Mouse (Mus musculus): ENCODE results near the gene Scamp4. TPM values are rescaled to one million over a fixed set of nuclear protein-coding genes. Genes with fewer than 3 reads are reported as not detected.

Gene Scamp4
- polyA plus RNA-seq, 1 experiment from 2014 or later, result 71.6 TPM

DNA sequence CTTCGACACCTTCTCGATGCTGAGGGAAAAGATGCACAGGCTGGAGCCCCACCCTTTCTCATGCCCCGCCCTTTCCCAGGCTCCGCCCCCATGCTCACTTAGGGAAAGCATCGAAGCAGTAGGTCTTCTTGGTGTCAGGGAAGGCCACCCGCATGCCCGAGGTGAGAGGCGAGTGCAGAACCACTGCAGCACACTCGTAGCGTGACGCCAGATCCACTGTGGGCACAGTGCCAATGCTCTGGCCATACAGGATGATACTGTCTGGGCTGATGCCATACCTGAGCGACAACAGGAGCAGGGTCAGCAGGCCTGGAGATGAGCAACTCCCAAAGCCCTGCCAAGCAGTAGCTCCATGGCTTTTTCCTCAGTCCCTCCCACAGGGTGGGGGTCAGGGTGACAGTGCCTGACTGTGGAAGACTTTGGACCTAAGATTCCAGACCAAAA, 18.6 kb upstream of the Scamp4 start:
- H3K9me3 ChIP-seq, result no peaks in the 10 kb centered on the region
- no peak overlapping the region for H3K9ac ChIP-seq
- H3K4me1 ChIP-seq (replicated peaks), result peaks cover 35% of the 10 kb centered on the region
- H3K27ac ChIP-seq (replicated peaks), result no peak overlapping the region
- no peak for ATAC-seq (ENCODE audit: low FRiP score, low read depth)
- 60% methylated on average over 12 of the region's 12 CpGs for WGBS
- H3K4me3 ChIP-seq, result no peak overlapping the region
- H3K36me3 ChIP-seq, result peaks cover 8% of the 10 kb centered on the region
- H3K4me2 ChIP-seq, result no peak overlapping the region
- no peaks in the 10 kb centered on the region for H3K27me3 ChIP-seq

- Histone ChIP-seq H3K4me3 (no peak overlapping the region), H3K4me1 (replicated peaks) (peaks cover 41% of the 10 kb centered on the region), H3K9me3 (no peaks in the 10 kb centered on the region), H3K36me3 (peaks cover 8% of the 10 kb centered on the region), H3K27ac (replicated peaks) (no peak overlapping the region), H3K9ac (no peak overlapping the region), H3K4me2 (0 out of 2 replicates have a peak overlapping the region, but pooled peaks have one; percentile 4), H3K27me3 (no peaks in the 10 kb centered on the region)
- no peak for ATAC-seq (ENCODE audit: low FRiP score, low read depth)
- WGBS, result 77% methylated on average over 12 of the region's 12 CpGs
Measured at GRCm38 (mm10) chr10:80584642-80585552, 17.8 kb upstream of the Scamp4 start.

DNA sequence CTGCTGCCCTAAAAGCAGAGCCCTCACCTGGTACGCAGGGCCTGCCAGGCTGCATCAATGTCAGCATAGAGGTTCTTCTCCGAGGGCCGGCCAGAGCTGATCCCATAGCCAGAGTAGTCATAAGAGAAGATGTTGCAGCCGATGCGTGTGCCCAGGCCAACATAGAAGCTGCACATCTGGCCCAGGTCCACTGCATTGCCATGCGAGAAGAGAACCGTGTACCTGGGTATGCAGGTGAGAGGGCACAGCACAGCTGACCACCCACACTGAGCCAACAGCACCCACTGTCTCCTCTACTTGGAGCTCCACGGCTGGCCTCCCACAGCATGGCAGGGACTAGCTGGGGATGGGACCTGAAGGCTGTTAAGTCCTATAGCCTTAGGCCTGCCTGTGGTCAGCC, 17.1 kb upstream of the Scamp4 start:
- no peak overlapping the region for H3K27ac ChIP-seq (replicated peaks)
- H3K4me2 ChIP-seq, result peak overlapping the region; percentile 4; the same call in 1 of the 2 replicates
- H3K9ac ChIP-seq, result no peak overlapping the region
- no peak for ATAC-seq (ENCODE audit: low FRiP score, low read depth)
- peaks cover 43% of the 10 kb centered on the region for H3K4me1 ChIP-seq (replicated peaks)
- WGBS, result 96% methylated on average over 8 of the region's 8 CpGs
- H3K4me3 ChIP-seq, result no peak overlapping the region
- peaks cover 8% of the 10 kb centered on the region for H3K36me3 ChIP-seq
- no peaks in the 10 kb centered on the region for H3K9me3 ChIP-seq
- H3K27me3 ChIP-seq, result no peaks in the 10 kb centered on the region

GRCm38 (mm10) chr10:80586407-80587304, 16.0 kb upstream of the Scamp4 start:
- Histone ChIP-seq H3K9ac (no peak overlapping the region), H3K27me3 (no peaks in the 10 kb centered on the region), H3K4me1 (replicated peaks) (peaks cover 46% of the 10 kb centered on the region), H3K4me3 (no peak overlapping the region), H3K27ac (replicated peaks) (peak overlapping the region; percentile 51; the same call in 1 of the 2 replicates), H3K4me2 (0 out of 2 replicates have a peak overlapping the region, but pooled peaks have one; percentile 4), H3K36me3 (peaks cover 4% of the 10 kb centered on the region), H3K9me3 (no peaks in the 10 kb centered on the region)
- 94% methylated on average over 41 of the region's 51 CpGs for WGBS
- no peak for ATAC-seq (ENCODE audit: low FRiP score, low read depth)

GRCm38 (mm10) chr10:80587305-80587657, 15.4 kb upstream of the Scamp4 start:
- peaks cover 46% of the 10 kb centered on the region for H3K4me1 ChIP-seq (replicated peaks)
- no peak overlapping the region for H3K4me3 ChIP-seq
- no peaks in the 10 kb centered on the region for H3K9me3 ChIP-seq
- no peak overlapping the region for H3K9ac ChIP-seq
- H3K27me3 ChIP-seq, result no peaks in the 10 kb centered on the region
- H3K27ac ChIP-seq (replicated peaks), result peak overlapping the region; percentile 51; the same call in 1 of the 2 replicates
- H3K4me2 ChIP-seq, result no peak overlapping the region
- H3K36me3 ChIP-seq, result peaks cover 4% of the 10 kb centered on the region
- WGBS, result 17% methylated on average over 4 of the region's 4 CpGs
- no peak for ATAC-seq (ENCODE audit: low FRiP score, low read depth)

DNA sequence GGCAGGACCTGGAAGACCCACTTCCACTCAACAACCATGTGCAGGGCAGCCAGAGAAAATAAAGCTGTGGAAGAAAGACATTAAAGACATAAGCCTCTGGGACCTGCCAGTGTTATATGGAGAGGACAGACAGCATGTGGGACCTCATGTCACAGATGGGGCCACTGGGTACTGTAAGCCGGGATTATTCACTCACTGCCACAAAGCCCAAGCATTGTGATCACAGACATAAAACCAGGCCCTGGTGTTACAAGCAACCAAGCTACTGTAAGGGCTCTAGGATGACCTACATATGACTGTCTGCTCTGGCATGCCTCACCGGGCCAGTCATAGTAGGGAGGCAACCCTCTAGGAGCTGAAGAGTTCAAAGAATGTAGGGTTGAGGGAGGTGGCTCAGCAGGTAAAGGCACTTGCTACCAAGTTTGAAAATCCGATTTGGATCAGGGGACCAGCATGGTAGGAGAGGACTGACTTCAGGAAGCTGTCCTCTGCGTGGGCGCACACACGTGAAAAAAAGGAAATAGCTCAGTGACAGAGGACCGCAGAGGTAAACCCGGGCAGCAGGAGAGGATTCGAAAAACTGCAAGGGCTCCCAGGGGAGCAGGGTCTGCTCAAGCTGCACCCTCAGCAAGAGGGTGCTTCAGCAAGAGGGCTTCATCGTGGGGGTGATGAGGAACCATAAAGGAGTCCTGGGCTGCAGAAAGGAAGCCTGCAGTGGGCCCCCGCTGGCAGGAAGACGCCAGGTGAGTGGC, 13.4 kb upstream of the Scamp4 start:
- H3K4me3 ChIP-seq, result peak overlapping the region; percentile 80
- peaks cover 4% of the 10 kb centered on the region for H3K36me3 ChIP-seq
- 18% methylated on average over 12 of the region's 12 CpGs for WGBS
- H3K27ac ChIP-seq (replicated peaks), result no peak overlapping the region
- H3K27me3 ChIP-seq, result no peaks in the 10 kb centered on the region
- no peak for ATAC-seq (ENCODE audit: low FRiP score, low read depth)
- H3K4me1 ChIP-seq (replicated peaks), result peaks cover 46% of the 10 kb centered on the region
- peak overlapping the region; percentile 72 for H3K4me2 ChIP-seq
- H3K9ac ChIP-seq, result peak overlapping the region; percentile 87
- no peaks in the 10 kb centered on the region for H3K9me3 ChIP-seq

- Histone ChIP-seq H3K4me1 (replicated peaks) (peaks cover 41% of the 10 kb centered on the region), H3K36me3 (peaks cover 4% of the 10 kb centered on the region), H3K27me3 (no peaks in the 10 kb centered on the region), H3K9me3 (no peaks in the 10 kb centered on the region), H3K9ac (peak within 1 kb of the TSS; percentile 87), H3K4me3 (peak within 1 kb of the TSS; percentile 80), H3K27ac (replicated peaks) (peak within 1 kb of the TSS; percentile 70), H3K4me2 (peak within 1 kb of the TSS; percentile 72)
- ATAC-seq (ENCODE audit: low FRiP score, low read depth), result peak; percentile 96
- under 1% methylated on average over 70 of the region's 73 CpGs for WGBS
Measured at GRCm38 (mm10) chr10:80589879-80590854, 12.5 kb upstream of the Scamp4 start, which contains the start of gene Abhd17a. Gene Abhd17a, minus strand, starts transcription at chr10:80590341.

DNA sequence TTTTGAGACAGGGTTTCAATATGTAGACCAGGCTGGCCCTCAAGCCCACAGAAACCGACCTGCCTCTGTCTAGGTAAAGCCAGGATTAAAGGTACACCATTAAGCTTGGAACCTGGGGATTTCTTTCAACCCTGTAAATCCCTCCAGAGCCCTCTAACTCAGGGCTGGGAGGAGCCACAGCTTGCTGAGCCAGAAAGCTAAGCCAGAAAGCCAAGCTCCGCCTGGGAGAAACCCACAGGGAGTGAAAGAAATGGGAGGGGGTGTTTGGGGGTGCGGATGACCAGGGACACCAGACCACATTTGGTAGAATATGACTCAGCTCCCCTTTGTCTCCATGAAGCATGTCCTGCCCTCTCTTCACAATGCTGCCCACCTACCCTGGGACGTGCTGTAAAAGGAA, 6.4 kb upstream of the Scamp4 start:
- no peak overlapping the region for H3K4me2 ChIP-seq
- peaks cover 3% of the 10 kb centered on the region; the same call in 1 of the 2 replicates for H3K27me3 ChIP-seq
- 41% methylated on average over 4 of the region's 4 CpGs for WGBS
- H3K9me3 ChIP-seq, result no peaks in the 10 kb centered on the region
- no peak overlapping the region for H3K4me3 ChIP-seq
- no peaks in the 10 kb centered on the region for H3K4me1 ChIP-seq (replicated peaks)
- H3K27ac ChIP-seq (replicated peaks), result no peak overlapping the region
- H3K36me3 ChIP-seq, result no peaks in the 10 kb centered on the region
- no peak overlapping the region for H3K9ac ChIP-seq
- ATAC-seq (ENCODE audit: low FRiP score, low read depth), result no peak

DNA sequence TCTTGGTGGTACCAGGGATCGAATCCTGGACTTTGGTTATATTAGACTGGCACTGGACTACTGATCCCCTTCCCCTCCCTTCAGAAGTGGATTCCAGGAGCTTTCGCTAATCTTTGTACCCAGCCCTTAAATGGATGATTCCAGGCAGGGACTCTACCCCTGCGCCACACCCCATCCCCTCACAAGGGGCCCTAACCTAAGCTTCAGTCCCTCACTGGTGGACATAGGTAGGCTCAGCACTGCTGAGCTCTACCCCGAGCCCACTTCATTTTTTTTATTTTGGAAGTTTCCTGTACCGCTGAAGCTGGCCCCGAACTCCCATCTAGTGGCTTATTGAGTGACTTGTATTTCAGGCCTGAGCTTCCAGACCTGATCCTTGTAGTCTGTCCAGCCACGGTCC, 692 bp downstream of the Scamp4 start:
- Histone ChIP-seq H3K9ac (peak overlapping the region; percentile 72), H3K9me3 (no peaks in the 10 kb centered on the region), H3K4me1 (replicated peaks) (peaks cover 21% of the 10 kb centered on the region), H3K27me3 (peaks cover 3% of the 10 kb centered on the region; the same call in 1 of the 2 replicates), H3K4me2 (peak overlapping the region; percentile 94), H3K36me3 (peaks cover 21% of the 10 kb centered on the region), H3K4me3 (peak overlapping the region; percentile 77), H3K27ac (replicated peaks) (peak overlapping the region; percentile 96)
- no peak for ATAC-seq (ENCODE audit: low FRiP score, low read depth)
- WGBS, result 36% methylated on average over 7 of the region's 7 CpGs

DNA sequence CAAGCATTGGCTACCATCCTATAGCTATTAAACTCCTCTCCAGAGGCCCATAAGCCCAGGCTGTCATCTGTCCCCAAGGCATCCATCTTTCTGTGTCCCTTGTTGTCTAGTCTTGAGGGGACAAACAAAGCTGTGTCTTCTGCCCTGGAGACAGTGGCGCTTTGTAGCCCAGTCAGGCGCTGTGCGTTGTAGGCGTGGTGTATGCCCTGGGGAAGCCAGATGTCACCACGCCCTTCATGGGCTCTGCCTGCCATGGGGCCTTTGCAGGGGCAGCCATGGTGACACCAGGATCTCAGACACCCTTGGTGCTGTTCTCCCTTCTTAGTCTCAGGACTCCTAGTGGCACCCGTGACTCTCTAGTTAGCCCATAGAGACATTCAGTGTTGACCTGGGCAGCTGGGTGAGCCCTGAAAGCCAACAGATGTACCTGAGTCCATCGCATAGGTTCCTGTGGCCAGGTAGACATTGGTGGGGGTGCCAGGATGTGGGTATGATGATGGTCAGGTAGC, 1.4 kb downstream of the Scamp4 start:
- Histone ChIP-seq H3K9me3 (no peaks in the 10 kb centered on the region), H3K9ac (peak overlapping the region; percentile 72), H3K4me1 (replicated peaks) (peaks cover 21% of the 10 kb centered on the region), H3K4me3 (peak overlapping the region; percentile 77), H3K27ac (replicated peaks) (no peak overlapping the region; the same call in 1 of the 2 replicates), H3K27me3 (no peaks in the 10 kb centered on the region; the same call in 1 of the 2 replicates), H3K36me3 (peaks cover 28% of the 10 kb centered on the region), H3K4me2 (peak overlapping the region; percentile 94)
- WGBS, result 82% methylated on average over 7 of the region's 7 CpGs
- ATAC-seq (ENCODE audit: low FRiP score, low read depth), result no peak
